In the genomic region with DNA sequence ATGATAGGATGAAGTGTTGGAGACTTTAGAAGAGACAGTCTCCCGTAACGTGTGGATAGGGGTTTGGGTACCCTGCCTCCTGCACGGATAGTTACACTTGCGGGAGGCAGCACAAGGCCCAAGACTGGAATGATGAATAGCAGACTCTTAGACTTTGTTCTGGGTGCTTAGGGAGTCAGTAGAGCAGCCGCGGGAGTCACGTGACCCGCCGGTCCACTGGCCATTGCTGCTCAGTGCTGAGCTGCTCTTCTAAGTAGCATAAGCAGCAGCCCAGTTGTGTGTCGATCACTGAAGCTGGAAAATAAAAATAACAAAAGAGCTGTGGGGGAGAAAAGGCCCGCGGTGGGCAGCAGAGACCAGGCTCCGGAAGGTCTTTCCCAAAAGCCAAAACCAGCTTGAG, we compare ENCODE assay signal across 12 mouse cellular contexts.
A peak's percentile ranks its signal among the peaks of the same experiment; 100 is the strongest.
DNase-seq lines count a peak whose midpoint lies in the region; ATAC-seq lines count a peak whose summit lies in the region.
"Had no signal": no experiment of that assay in that cellular context is flagged by ENCODE, and none has a peak within 500 bp of the region (broad histone marks: within the 10 kb centered on the region; RNA-seq: fewer than 3 reads in every experiment).

No protein-coding gene starts in this region.

- no peaks in the 10 kb centered on the region for H3K27me3 ChIP-seq in midbrain, embryonic 11.5 days (ENCODE audit: control insufficient read depth, insufficient read depth, low read length)
- H3K27me3 ChIP-seq in midbrain, embryonic 16.5 days (ENCODE audit: control insufficient read depth, insufficient read depth, low read depth, low read length): no peaks in the 10 kb centered on the region
- H3K27me3 ChIP-seq in hindbrain, embryonic 15.5 days: no peaks in the 10 kb centered on the region
- H3K27me3 ChIP-seq: embryonic facial prominence, embryonic 12.5 days; limb, embryonic 12.5 days had no signal

- no peak overlapping the region for H3K9ac ChIP-seq in midbrain, embryonic 11.5 days (ENCODE audit: low read length)
- no peak overlapping the region for H3K9ac ChIP-seq in midbrain, embryonic 16.5 days (ENCODE audit: low read depth, low read length)
- H3K9ac ChIP-seq in hindbrain, embryonic 15.5 days: no peak overlapping the region
- H3K9ac ChIP-seq: embryonic facial prominence, embryonic 12.5 days; limb, embryonic 12.5 days had no signal

- no peak for DNase-seq in midbrain, embryonic 11.5 days (ENCODE audit: low spot score, missing footprints)
- peak; percentile 59 for DNase-seq in kidney, postnatal 10 days
- DNase-seq in yolk sac, embryonic 10.5 days (ENCODE audit: low spot score): peak; percentile 45
- no peak for DNase-seq in left cerebral cortex, postnatal 4 days
- no peak for DNase-seq in spleen, adult 18-20 months
- no peak for DNase-seq in left cerebral cortex, postnatal 25 days (ENCODE audit: low spot score in 2 of 2)
- DNase-seq: gastrocnemius, postnatal 25 days; lung, postnatal 10 days had no signal

- peak; percentile 60; the same call in 1 of the 2 replicates for ATAC-seq in midbrain, embryonic 11.5 days (ENCODE audit: low FRiP score)
- no peak for ATAC-seq in midbrain, embryonic 16.5 days
- ATAC-seq in hindbrain, embryonic 15.5 days (ENCODE audit: low FRiP score, low read depth): peak; percentile 51; the same call in 1 of the 2 replicates

- H3K4me1 ChIP-seq in midbrain, embryonic 11.5 days (ENCODE audit: control insufficient read depth, insufficient read depth, low read length): peaks cover 7% of the 10 kb centered on the region
- no peaks in the 10 kb centered on the region; the same call in 1 of the 2 replicates for H3K4me1 ChIP-seq in midbrain, embryonic 16.5 days (ENCODE audit: control insufficient read depth, insufficient read depth, low read length)
- peaks cover 26% of the 10 kb centered on the region for H3K4me1 ChIP-seq in hindbrain, embryonic 15.5 days (replicated peaks)

- no peak overlapping the region for H3K4me3 ChIP-seq in midbrain, embryonic 11.5 days (ENCODE audit: low read depth, low read length)
- H3K4me3 ChIP-seq in midbrain, embryonic 16.5 days (ENCODE audit: low read depth, low read length): no peak overlapping the region
- H3K4me3 ChIP-seq in hindbrain, embryonic 15.5 days: no peak overlapping the region
- H3K4me3 ChIP-seq: embryonic facial prominence, embryonic 12.5 days; limb, embryonic 12.5 days had no signal

- H3K27ac ChIP-seq in midbrain, embryonic 11.5 days (ENCODE audit: low read depth, low read length): no peak overlapping the region
- H3K27ac ChIP-seq in midbrain, embryonic 16.5 days (ENCODE audit: low read length): no peak overlapping the region
- no peak overlapping the region for H3K27ac ChIP-seq in hindbrain, embryonic 15.5 days (replicated peaks)
- H3K27ac ChIP-seq: embryonic facial prominence, embryonic 12.5 days; limb, embryonic 12.5 days had no signal

- no peak overlapping the region for H3K4me2 ChIP-seq in midbrain, embryonic 11.5 days
- H3K4me2 ChIP-seq in midbrain, embryonic 16.5 days (ENCODE audit: low read length): no peak overlapping the region
- H3K4me2 ChIP-seq in hindbrain, embryonic 15.5 days: no peak overlapping the region
- H3K4me2 ChIP-seq: embryonic facial prominence, embryonic 12.5 days; limb, embryonic 12.5 days had no signal

- H3K36me3 ChIP-seq in midbrain, embryonic 11.5 days (ENCODE audit: control insufficient read depth, insufficient read depth, low read length): no peaks in the 10 kb centered on the region
- H3K36me3 ChIP-seq in midbrain, embryonic 16.5 days (ENCODE audit: control insufficient read depth, insufficient read depth, low read length): no peaks in the 10 kb centered on the region
- H3K36me3 ChIP-seq in hindbrain, embryonic 15.5 days: no peaks in the 10 kb centered on the region
- H3K36me3 ChIP-seq: embryonic facial prominence, embryonic 12.5 days had no signal

- H3K9me3 ChIP-seq in midbrain, embryonic 11.5 days (ENCODE audit: control insufficient read depth, low read length): no peaks in the 10 kb centered on the region
- no peaks in the 10 kb centered on the region for H3K9me3 ChIP-seq in midbrain, embryonic 16.5 days (replicated peaks; ENCODE audit: control insufficient read depth, low read length, poor library complexity, severe bottlenecking)
- H3K9me3 ChIP-seq in hindbrain, embryonic 15.5 days: no peaks in the 10 kb centered on the region
- H3K9me3 ChIP-seq: embryonic facial prominence, embryonic 12.5 days; limb, embryonic 12.5 days had no signal

- WGBS in midbrain, embryonic 11.5 days: 47% methylated on average over 13 of the region's 13 CpGs
- WGBS in midbrain, embryonic 16.5 days: 34% methylated on average over 13 of the region's 13 CpGs
- 29% methylated on average over 13 of the region's 13 CpGs for WGBS in hindbrain, embryonic 15.5 days

- intact Hi-C loops in left cerebral cortex, postnatal 4 days (cut with DNase I): no loop called here
- intact Hi-C loops in left cerebral cortex, postnatal 25 days (cut with DNase I): no loop called here

Comparison
In these comparisons a context has a peak if more than half of its experiments do, and no peak if none do; other contexts are left out.
1. DNase-seq: peak in kidney, postnatal 10 days (single experiment) and yolk sac, embryonic 10.5 days (single experiment); none in midbrain, embryonic 11.5 days (single experiment), left cerebral cortex, postnatal 4 days (single experiment), spleen, adult 18-20 months (0 of 2) and left cerebral cortex, postnatal 25 days (0 of 2).